Mouse (Mus musculus): Measurements from ENCODE around the gene Ccl11.

Ccl11 gene

DNA sequence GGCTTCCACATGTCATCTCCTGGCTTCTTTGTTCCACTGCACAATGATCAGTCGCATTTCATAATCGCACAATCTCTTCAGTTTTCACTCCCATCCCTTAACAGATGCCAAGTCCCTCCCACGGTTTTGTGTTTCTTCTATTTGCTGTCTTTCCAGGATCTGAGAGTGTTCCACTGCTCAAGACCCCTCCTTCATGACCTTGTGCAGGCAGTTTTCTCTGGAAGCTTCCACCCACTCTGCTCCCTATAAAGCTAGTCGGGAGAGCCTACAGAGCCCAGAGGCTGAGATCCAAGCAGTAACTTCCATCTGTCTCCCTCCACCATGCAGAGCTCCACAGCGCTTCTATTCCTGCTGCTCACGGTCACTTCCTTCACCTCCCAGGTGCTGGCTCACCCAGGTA, at the start of gene Ccl11:
Gene Ccl11 (plus strand): TSS at position 178 of the 400 bp plus-strand sequence.
- DNase-seq (ENCODE audit: low read depth, low spot score), result no peak

- DNase-seq (ENCODE audit: low read depth, low spot score), result no peak
Measured at GRCm38 (mm10) chr11:82010115-82010514, 47.5 kb upstream of the Ccl11 start.

- DNase-seq (ENCODE audit: low read depth, low spot score), result no peak
Measured at GRCm38 (mm10) chr11:82011411-82012193, 46.0 kb upstream of the Ccl11 start.

DNA sequence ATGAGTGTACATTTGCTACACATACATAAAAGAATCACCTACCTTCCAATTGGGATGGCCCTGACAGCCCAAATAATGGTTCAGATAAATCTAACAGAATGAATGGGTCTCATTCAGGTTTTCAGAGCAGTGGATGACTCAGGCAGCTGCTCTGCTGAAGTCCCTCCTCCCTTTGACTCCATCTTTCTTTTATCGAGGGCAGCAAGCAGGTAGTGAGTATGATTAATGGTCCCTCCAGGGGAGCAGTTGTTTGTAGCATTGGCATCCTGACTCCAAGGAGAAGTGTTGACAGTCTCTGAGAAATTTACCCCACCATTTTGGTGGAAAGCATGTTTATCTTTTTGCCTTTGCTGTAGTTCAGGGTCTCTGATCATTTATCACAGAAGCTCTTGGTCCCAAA, 43.9 kb upstream of the Ccl11 start:
- DNase-seq (ENCODE audit: low read depth, low spot score), result no peak

DNA sequence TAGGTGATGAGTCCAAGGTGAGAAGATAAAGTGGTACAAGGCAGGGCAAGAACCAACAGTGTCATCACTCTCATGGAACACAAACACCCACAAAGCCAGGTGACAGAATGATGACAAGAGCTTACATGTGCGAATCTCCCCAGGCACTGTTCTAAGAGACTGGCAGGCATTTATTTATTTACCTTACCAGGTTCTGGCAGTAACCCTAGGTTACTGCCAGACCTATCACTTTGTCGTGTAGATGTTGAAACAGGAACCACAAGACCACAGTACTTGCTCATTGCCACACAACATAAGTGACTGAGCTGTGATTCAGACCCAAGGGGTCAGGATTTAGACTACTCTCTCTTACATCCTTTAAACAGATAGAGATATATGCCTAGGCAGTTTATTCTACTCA, 42.6 kb upstream of the Ccl11 start:
- DNase-seq (ENCODE audit: low read depth, low spot score), result no peak

GRCm38 (mm10) chr11:82016181-82016780, 41.3 kb upstream of the Ccl11 start:
- DNase-seq (ENCODE audit: low read depth, low spot score), result no peak

DNA sequence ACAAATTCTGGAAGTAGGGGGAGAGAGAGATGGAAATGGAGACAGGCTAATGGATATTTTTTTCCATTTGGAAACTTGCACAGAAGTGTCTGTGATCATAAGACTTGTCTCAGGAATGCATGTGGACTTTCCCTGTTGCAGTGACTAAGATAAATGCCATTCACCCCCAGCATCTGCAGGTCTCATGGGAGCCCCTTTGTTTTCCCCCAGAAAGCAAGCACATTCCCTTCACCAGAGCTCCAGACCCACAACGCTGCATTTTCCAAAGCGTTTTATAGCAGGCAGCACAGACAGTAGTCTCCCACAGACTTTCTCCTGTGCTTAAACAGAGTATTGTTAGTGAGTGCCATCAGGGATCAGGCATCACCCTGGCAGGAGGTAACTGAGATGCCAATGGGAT, 38.2 kb upstream of the Ccl11 start:
- no peak for DNase-seq (ENCODE audit: low read depth, low spot score)

DNA sequence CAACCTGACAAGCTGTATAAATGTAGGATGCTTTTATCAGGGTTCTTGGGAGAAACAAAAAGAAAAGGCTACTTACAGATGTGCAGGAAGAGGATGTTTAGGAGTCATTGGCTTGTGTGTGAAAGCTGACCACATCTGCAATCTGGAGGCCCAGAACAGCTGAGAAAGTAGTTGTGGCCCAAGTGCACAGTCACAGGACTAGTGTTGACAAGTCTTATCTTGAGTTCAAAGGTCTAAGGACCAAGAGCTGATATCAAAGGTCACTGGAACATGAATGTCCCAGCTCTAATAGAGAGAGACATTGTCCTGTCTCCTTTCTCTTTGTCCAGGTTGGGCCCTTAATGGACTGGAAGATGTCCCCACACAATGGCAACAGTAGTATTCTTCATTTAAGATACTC, 37.8 kb upstream of the Ccl11 start:
- DNase-seq (ENCODE audit: low read depth, low spot score), result no peak

- DNase-seq (ENCODE audit: low read depth, low spot score), result no peak
Measured at GRCm38 (mm10) chr11:82021406-82021805, 36.2 kb upstream of the Ccl11 start.

DNA sequence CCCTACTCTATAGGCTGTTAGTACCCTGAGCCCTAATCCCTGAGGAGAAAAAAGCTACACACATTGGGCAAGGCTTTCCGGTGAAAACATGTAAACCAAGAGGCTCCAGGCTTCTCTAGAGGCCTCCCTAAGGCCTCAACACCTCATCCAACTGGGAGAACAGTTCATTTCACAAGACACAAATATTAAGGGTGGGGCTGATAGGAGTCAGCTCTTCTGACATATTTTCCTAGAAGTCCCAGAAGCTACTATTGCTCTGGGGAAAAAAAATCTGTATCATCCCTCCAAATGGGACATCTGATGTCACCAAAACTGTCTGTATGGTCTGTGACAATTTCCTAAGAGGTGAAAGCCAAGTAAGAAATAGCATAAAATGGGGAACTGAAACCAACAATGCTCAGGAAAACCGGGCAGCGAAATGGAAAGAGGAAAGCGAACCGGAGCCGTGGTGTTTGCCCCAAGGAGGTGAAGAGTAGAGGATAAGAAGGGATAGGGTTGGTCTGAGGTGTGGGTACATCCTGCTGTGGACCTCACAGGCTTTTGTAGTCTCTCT, 35.0 kb upstream of the Ccl11 start:
- DNase-seq (ENCODE audit: low read depth, low spot score), result no peak

DNA sequence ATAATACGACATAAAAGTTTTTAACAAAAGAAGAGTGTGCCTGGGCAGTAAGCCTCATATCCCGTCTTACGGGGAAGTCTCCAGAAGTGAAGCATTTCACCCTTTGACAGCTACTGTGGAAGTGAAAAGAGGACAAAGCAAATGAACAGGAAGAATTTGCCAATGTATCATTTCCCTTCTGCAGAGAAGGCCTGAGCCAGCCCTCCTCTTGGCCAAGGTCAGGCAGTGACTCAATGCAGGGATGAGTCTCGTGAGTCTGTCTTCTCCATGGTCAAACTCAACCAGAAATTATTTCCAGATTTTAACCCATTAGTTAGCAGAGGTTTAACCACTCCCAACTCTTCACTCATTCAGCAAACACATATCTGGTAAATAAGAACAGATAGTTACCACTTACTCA, 33.9 kb upstream of the Ccl11 start:
- no peak for DNase-seq (ENCODE audit: low read depth, low spot score)

DNA sequence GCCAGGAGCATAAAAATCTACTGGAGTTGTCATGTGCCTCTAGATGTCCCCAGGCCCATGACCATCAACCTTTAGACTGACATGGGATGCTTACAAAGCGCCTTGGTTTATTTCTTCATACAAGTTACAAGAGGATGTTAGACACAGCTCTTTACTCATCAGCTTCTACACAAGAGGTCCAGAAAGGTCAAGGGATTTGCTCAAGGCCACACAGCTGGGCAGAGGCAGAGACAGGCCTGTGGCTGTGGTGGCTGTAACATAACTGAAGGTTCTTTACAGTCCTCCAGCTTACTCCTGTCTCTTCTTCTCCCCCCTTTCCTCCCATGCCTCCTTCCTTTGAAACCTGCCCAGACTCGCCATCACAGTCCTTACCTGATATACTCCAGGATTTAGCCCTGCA, 27.5 kb upstream of the Ccl11 start:
- no peak for DNase-seq (ENCODE audit: low read depth, low spot score)

GRCm38 (mm10) chr11:82032136-82032535, 25.5 kb upstream of the Ccl11 start:
- no peak for DNase-seq (ENCODE audit: low read depth, low spot score)

GRCm38 (mm10) chr11:82032678-82033344, 24.8 kb upstream of the Ccl11 start:
- no peak for DNase-seq (ENCODE audit: low read depth, low spot score)

- DNase-seq (ENCODE audit: low read depth, low spot score), result no peak
Measured at GRCm38 (mm10) chr11:82034446-82034845, 23.2 kb upstream of the Ccl11 start.

DNA sequence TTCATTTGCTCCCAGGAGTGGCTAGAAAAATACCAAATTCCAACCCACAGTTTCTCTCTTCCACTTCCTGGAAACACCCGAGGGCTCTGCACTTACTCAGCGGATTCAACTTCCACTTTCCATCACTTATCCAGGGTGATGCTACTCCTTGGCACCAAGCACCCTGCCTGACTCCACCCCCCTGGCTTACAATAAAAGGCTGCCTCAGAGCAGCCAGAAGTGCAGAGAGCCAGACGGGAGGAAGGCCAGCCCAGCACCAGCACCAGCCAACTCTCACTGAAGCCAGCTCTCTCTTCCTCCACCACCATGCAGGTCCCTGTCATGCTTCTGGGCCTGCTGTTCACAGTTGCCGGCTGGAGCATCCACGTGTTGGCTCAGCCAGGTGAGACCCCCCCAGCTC, 22.3 kb upstream of the Ccl11 start, which contains the start of gene Ccl2:
Gene Ccl2 (plus strand): TSS at position 216 of the 400 bp plus-strand sequence.
- DNase-seq (ENCODE audit: low read depth, low spot score), result no peak

GRCm38 (mm10) chr11:82035857-82036256, 21.8 kb upstream of the Ccl11 start:
- DNase-seq (ENCODE audit: low read depth, low spot score), result no peak

DNA sequence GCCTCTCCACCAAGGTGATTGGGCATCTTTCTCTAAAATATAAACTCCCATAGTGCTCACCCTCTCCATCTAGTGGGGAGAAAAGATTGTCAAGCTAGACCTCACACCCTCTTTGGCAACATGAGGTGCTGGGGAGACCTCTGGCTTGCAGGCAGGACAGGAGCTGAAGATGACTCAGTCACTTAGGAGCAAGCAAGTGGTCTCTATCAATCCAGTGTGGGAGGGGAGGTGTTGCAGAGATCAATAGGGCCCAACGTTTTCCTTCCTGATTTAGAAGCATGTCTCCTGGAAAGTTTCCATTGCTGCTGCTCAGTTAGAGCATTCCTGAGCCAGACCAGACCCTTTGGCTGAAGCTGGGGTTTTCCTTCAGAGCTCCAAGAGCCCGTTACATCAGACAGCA, 19.1 kb upstream of the Ccl11 start, which contains the start of gene Gm17268:
Gene Gm17268 (minus strand): TSS at position 28 of the 400 bp plus-strand sequence.
- no peak for DNase-seq (ENCODE audit: low read depth, low spot score)

DNA sequence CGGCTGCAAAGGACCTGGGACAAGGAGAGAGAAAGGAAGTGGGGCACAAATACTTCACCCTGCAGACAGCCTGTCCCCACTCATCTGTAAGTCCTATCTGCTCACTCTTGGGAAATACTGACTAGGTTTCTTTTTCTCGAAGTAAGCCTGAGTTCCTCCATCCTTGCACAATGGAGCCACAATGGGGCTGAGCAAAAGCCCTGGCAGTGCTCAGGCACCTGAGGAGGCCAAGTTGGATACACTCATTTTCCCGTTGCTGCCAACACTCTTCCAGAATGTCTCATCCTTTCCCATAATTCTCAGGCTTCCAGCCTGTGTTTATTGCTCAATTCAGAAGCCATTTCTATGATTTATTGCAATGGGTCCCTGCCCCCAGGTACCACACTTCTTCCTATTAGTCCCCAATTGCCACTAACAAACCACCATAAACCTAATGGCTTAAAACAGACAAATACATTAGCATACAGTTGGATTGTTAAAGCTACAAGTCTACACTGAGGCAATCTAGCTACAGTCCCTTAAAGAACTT, 18.4 kb upstream of the Ccl11 start:
- no peak for DNase-seq (ENCODE audit: low read depth, low spot score)

GRCm38 (mm10) chr11:82041671-82042080, 15.9 kb upstream of the Ccl11 start:
- no peak for DNase-seq (ENCODE audit: low read depth, low spot score)

DNA sequence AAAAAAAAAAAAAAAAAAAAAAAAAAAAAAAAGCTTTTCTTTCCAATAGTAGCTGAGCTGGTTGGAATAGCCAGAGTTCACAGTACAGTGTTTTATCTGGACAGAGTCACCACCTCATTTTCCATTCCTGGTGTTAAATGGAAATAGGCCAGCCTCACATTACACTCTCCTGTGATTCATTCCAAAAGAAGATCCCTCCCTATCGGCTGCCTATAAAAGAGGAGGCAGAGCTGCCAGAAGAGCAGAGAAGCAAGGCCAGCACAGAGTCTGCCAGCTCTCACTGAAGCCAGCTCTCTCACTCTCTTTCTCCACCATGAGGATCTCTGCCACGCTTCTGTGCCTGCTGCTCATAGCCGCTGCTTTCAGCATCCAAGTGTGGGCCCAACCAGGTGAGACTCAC, 12.2 kb upstream of the Ccl11 start, which contains the start of gene Ccl7:
Gene Ccl7 (plus strand): TSS at position 242 of the 400 bp plus-strand sequence.
- no peak for DNase-seq (ENCODE audit: low read depth, low spot score)

All from retina, postnatal 7 days (tissue).